Mouse (Mus musculus) lung, postnatal 4 days (tissue): ENCODE data around the gene Epop.

Experiments used
- DNase-seq, 2 experiments: peaks; one replicate each; pipeline ENCODE4 v3.0.0; 2021

Gene Epop

DNA sequence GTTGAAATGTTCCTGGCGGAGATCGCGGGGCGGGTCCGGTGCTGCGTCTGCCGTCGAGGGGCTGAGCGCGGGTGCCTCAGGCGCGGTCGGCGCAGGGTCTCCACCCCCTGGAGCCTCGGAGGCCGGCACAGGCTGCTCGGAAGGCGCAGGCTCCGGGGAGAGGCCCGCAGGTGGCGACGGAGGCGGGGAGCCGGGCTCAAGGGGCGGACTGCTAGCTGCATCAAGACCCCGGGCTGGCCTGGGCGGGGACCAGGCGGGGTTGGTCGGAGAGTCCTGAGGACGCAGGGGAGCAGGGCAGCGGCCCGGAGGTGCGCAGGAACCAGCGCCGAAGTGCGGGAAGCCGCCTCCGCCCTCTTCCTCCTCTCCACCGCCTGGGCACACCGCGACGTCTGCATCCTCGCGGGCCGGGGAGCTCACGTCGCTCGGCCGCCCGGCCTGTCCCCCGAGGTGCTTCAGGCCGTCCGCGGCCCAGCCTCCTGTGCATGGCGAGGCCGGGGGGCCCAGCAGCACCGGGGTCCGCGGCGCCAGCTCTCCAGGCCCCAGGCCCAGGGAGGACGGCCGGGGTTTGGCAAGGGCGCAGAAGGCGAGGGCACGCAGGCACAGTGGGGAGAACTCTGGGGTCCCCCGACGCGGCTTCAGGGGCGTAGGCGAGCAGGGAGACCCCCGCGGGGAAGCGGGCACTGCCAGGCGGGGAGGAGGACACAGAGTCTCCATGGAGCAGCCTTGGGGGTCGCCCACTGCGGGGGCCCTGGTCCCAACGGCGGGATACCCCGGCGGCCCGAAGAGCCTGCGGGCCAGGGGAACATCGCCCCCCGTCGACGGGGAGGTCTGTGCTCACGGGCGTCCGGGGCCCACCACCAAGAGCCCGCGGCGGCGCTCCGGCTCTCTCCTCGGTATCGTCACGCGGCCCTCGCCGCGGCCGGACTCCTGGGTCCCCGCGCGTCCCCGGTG is 659 bp downstream of the Epop start:
- peak; percentile 27 to 60 for DNase-seq

DNA sequence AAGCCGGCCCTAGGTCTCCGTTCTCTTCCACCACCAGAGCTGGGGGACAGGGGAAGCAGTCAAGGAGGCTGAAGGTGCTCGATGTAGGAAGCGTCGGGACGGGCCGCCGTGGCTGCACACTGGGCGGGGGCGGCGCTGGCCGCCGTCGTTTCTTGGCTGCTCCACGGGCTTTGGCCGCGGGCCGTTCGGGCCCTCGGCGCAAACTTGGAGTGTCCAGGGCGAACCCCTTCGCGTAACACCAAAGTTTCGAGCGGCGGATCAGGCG is 1.3 kb downstream of the Epop start:
- peak in 1 of 2 experiments; percentile 25 for DNase-seq

DNA sequence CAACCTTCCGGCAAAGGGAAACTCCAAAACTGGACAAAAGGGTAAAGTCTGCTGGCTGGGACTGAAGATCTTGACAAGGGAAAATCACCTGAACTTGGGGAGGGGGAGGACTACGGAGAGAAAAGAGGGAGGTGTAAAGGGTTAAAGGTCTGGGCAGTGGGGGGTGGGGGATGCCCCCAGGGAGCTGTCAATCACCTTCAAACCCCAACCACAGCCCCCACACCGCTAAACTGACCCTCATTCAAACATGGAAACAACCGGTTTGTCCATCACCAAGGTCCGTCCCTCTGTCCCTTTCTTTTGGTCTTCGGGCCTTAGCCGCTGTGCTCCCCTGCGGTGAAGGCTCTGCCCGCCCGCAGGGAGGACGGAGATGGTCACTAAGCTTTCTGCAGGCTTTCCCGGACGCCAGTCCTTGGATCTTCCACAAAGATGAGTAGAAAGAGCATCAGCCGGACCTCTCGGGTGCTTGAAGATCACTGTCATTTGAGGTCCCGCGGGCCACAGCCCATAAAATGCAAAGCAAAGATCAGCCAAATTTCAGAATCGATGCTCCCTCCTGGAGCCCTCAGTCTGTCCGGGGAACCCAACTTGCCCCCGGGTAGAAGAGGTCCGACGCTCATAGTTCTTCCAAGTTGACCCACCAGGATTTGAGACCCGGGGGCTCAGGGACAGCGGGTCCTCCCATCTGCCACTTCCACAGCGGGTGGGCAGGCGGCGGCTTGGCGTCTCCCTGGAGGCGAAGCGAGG is 1.8 kb downstream of the Epop start:
- no peak for DNase-seq

DNA sequence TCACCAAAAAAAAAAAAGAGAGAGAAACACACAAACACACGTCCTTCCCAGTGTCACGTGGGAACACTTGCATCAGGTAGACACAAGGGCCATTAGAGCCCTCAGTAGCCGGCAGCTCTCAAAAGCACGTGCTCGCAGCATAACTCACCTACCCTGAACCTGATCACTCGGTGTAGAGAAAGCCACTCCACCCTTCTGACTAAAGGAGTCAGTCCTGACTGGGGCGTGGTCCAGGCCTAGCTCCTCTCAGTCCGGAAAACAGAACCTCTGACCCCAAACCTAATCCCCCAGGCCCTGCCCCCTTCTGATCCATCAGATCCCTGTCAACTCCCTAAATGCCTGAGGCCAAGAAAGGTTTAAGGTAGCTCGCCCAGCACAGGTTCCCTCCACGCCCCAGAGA is 2.7 kb downstream of the Epop start:
- DNase-seq = peak in 1 of 2 experiments; percentile 60

DNA sequence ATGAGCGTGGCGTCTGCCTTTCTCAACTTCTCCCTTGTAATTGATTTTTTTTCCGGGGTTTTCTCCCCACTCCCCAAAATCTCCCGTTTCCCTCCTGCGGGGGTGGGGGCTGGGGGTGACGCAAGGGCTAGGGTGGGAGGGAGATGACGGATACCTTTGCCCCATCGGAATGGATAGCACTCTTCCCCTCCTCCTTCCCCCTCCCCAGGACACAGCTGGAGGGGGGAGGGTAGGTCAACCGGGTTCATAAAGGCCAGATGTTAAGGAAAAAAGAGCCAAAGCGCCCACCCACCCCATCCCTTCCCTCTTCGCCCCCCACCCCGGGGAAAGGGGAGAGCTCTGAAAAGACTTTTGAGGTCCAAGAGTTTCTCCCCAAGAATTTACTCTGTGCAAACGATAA is 3.1 kb downstream of the Epop start:
- DNase-seq = no peak

DNA sequence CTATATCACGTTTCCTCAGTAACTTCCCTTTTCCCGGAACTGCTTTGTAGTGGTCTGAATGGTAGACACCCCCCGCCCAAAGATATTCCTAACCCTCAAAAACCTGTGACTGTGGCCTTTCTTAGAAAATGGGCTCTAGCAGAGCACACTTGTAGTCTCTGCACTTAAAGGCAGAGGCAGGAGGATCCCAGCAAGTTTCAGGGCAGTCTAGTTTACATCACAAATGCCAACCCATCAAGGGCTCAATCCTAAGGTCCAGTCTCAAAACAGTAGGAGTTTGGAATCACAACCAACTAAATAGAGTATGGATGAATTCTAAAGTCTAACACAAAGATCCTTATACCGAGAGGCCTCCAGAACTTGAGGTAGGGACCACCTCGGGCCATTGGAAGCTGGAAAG is 4.0 kb downstream of the Epop start:
- no peak for DNase-seq

DNA sequence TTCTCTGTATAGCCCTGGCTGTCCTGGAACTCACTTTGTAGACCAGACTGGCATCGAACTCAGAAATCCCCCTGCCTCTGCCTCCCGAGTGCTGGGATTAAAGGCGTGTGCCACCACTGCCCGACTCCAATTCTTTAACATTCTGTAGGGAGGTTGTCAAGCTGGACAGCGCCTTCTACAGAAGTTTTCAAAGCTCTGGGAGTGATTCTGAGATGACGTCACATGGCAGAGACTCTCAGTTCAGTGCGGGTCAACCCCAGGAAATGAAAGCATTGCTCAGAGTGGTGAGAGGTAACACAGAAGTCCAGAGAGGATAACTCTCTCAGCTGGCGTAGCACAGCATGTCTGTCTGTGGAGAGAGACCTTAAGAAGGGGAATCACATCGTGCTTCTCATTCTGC is 6.3 kb downstream of the Epop start:
- DNase-seq = no peak

DNA sequence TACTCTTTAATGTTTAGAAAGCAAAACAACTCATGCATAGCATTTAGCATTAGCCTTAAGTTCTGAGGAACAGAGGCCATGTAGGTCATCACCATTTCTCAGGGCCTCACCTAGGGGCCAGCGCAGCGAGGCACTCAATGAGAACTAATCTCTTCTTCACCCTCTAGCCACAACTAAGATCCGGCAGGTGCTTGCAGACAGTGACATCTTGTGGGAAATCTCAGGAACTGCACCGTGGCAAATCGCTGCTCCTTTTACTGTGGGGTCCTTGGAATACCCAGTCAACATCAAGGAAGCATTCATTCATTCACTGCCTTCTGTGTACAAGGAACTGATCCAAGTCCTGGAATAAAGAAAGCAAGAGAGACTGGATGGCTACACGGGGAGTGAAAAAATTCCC is 7.1 kb downstream of the Epop start:
- peak; percentile 66 to 81 for DNase-seq

DNA sequence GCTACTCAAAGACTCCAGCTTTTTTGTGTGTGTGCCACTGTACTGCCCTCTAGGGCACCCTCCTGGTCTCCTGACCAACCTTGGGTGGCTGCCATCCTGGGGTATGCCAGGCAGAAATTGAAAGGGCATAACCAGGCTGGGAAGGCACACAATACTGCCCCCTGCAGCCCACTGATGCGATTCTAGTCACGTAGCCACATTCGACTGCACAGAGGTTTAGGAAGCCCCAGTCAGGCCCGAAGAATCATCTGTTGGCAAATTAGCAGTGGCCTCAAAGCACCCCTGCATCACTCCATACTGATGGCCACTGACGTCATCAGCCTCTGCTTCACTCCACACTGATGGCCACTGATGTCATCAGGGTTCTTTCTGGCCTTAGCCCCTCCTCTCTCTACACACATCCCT is 10.1 kb downstream of the Epop start:
- peak; percentile 81 for DNase-seq

DNA sequence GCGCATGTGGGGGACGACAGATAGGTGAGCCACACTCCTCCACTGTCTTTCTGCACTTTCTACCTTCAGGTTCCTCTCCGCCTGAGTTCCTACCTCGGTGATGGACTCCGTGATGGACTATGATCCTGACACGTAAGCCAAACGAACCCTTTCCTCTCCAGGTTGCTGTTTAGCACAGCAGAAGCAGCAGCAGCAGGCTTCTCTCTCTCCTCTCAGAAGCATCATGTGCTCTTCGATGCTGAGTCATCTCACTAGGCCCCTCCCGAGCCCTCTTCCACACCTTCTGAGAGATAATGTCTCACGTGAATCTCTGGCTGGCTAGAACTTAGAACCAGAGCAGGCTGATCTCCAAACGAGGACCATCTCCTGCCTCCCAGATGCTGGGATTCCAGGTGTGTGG is 11.1 kb downstream of the Epop start:
- DNase-seq = no peak

DNA sequence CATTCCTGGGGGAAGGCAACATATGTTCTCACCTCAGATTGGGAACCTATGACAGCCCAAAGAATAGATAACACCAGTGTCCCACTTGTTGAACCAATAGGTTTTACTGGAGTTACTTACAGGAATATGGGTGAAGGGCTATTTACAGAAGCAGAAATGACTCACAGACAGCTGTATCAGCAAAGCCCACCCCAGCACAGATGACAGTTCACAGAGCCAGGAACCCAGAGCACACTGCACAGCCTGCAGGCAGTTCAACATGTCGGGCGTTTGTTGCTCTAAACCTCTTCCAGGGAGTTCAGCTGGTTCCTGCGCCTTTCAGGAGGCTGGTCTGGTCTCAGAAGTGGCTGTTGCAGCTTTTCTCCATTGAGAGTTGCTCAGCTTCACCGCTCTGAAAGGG is 14.2 kb downstream of the Epop start:
- no peak for DNase-seq

DNA sequence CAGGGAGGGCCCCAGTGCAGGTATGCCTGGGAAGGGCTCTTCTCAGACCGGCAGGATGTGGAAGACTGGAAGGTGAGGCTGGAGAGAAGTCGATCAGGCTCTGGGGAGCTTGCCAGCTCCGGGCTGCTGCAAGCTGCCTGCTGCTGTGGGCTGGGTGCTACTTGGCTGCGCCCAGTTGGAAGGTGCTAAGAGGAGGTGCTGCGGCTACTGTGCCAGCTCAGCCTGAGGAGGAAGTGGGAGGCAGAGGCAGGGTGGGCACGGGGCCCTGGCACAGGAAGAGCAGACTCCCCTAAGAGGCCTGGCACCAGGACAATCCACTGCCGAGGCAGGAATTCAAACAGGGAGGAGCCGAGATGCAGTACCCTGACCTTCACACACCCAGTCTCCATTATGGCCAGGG is 18.4 kb downstream of the Epop start:
- peak in 1 of 2 experiments; percentile 63 for DNase-seq

DNA sequence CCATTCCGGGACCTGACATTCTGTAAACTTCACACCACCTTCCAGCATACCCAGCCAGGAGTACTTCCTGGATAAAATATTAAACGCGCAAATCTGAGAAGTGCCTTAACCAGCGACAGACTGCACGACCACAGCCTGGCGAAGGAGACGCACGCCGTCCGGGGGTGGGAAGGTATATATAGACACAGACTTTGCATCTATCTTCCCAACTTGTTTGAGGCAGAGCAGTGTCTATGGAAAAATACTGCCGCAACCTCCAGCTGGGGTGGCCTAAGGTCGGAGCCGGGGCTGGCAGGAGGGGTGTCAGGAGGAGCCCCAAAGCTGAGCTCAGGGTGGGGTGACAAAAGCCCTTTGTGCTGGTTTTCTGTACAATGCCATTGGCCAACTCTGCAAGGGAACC is 19.8 kb downstream of the Epop start:
- no peak for DNase-seq

DNA sequence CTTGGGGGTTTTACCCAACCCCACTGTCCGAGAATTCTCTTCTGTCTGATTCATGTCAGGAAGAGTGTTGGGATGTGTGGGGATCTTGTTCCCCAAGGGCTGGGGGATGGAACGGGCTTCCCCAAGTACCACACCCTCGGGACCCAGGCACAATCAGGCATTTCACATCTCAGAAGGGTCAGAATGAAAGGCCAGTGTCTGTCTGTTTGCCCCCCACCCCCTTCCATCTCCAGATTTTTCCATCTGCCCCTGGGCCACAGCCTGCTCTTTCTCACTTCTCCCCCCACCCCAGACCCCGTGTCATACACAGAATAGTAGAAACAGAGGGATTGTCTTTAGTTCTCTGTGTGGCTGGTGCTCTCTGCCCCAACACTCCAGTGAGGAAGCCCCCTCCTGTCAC is 20.6 kb downstream of the Epop start:
- DNase-seq = no peak

DNA sequence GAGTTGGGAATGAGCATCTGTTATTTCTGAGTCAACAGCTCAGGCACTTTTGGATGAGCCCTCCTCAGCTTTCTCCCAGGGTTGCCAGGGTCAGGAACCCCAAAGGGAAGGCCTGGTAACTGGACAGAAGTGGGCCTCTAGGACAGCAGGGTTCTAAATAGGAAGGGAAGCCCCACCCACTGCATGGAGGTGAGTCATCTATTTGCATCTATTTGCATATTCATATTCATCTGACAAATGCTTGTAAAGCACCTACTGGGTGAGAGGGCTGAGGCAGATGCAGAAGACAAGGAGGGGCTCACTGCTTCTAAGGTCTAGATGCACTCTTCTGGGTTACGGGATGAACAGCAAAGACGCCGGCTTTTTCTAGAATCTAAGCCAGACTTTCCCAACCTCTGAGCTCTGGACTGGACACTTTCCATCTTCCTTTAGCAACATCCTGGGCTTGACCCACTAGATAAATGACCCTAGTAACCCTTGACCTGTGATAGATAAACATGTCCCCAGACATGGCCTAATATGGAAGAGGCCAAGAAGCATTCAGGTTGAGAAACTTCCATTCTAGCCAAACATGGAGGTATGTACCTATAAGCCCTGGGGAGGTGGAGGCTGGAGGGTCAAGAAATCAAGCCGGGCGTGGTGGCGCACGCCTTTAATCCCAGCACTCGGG is 22.3 kb downstream of the Epop start:
- no peak for DNase-seq

DNA sequence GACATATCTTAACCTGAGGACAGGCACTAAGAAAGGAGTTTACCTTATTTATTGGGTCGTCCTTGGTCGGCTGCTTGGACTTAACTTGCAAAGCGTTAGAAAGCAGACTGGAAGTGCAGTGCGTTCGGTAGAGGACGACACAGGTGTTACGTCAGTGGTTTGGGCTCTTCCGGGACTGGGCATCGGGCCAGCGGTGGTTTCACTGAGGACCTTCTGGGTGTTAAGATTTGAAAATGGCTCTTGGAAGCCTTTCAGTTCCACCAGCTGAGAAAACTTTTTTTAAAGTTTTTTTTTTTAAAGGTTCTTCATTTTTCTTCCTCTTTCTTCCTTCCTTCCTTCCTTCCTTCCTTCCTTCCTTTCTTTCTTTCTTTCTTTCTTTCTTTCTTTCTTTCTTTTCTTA is 25.6 kb downstream of the Epop start:
- peak; percentile 76 to 83 for DNase-seq

DNA sequence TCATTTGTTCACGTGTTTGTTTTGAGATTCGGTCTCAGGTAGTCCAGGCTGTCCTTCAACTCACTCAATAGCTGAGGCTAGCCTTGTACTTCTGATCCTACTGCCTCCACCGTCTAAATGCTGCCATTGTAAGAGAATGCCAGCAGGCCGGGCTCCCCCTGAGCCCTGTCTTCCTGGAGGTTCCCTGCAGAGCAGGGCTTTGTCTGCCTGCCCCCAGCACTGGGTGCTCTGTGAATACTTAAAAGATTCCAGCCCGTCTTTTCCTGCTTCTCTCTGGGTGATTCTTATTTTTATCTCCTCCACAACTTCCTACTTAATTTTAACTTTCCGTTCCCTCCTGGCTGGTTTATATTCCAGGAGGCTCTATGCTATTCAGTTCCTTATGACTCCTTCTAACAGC is 27.3 kb downstream of the Epop start:
- DNase-seq = no peak

DNA sequence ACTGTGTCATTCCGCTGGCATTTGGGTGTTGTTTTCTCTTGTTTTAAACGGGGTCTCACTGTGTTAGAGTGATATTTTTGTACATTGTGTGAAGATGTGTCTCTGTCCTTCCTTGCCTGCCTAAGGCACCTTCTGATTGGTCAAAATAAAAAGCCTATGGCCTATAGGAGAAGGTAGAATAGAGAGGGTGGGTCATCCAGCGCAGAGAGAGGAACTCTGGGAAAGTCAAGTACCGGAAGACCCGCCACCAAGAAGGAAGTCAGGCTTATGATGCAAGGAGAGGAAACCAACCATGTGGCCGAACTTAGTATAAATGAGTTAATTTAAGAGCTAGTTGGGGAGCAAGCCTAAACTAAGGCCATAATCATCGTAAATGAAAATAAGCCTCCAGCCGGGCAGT is 30.4 kb downstream of the Epop start:
- no peak for DNase-seq

DNA sequence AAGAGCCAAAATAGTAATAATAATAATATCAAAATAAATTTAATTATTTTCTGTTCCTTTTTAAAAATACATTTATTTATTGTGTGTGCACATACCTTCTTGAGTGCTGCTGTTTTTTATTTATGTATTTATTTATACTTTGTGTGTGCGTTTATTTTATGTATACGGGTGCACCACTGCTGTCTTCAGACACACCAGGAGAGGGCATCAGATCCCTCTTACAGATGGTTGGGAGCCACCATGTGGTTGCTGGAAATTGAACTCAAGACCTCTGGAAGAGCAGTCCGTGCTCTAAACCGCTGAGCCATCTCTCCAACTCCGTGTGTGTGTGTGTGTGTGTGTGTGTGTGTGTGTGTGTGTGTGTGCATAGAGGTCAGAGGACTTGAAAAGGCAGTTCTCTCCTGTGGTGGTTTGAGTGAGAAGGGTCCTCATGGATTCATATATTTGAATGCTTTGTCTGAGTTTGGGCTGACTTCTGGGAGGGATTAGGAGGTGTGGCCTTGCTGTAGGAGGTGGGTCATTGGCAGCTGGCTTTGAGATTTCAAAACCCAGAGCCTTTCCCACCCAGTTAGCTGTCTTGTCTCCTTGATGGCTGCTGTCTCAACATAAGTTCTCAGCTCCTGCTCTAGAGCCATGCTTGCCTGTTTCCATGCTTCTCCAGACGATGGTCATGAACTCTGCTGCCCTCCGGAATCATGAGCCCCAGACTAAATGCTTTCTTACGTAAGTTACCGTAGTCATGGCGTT is 31.4 kb downstream of the Epop start:
- no peak for DNase-seq

DNA sequence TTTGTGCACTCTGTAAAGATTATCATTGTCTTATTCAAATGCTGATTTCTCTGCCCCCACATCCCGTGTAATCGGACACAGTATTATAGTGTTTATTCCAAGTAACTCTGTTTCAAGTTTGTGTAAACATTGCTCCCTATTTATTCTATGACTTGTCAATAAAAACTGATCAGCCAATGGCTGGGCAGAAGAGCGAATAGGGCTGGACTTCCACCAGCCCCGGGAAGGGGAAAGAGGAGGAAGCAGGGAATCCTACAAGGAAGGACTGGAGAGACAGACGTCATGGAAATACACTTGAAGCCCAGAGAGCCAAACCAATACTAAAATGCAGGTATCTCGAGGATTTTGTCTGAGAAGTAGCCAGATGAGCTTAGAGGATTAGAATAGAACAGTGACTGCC is 35.4 kb downstream of the Epop start:
- DNase-seq = peak; percentile 59 to 61

DNA sequence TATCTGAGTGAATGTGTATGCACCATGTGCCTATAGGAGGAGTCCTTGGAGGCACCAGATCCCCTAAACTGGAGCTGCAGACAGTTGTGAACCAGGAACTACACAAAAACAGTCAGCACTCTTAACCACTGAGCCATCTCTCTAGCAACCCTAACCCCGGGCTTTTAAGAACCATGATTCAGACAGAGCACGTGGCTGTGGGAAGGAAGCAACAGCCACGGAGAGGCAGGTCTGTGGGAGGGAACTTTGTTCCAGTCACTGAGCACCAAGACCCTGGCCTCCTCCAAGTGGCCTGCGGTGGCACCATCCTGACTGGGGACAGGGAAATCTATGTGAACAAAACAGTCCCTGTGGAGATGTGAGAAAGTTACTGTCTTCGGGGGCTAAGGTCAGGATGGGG is 37.6 kb downstream of the Epop start:
- no peak for DNase-seq

DNA sequence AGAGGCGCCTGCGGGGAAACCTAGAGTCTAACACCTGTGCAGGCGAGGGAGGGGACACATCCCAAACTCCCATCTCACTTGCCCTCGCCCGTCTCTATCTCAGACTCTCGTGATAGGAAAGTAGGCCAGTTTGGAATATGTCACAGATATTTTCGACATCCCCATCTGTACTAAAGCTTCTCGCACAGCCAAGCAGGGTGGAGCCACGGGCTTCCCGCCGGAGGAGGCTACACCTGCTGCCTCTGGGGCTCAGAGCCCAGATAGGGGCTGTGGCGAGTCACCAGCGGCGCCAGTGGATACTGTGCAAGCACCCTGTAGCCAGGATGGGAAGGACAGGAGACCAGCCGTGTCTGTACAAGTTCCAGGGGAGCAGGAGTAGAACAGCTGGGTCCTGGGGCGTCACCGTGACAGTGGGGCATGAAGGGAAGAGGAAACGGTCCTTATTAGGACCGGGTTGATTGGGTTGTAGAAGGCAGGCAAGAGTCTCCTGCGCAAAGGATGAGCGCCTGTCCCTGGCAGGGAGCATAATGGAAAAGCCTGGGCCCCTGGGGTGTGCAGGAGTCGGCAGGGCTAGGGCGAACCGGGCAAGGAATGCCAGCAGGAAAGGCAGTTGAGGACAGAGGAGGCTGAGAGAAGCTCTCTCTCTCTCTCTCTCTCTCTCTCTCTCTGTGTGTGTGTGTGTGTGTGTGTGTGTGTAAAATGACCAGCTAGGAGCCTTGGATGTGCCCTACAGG is 39.1 kb downstream of the Epop start:
- no peak for DNase-seq
